Mouse (Mus musculus): ENCODE measurements around the gene Dlg2. TPM values are rescaled to one million over a fixed set of nuclear protein-coding genes. Genes with fewer than 3 reads are reported as not detected.

Dlg2 gene
- polyA plus RNA-seq, 1 experiment from 2014 or later: 27.1 TPM

GRCm38 (mm10) chr7:92024928-92025327 lies 1548.5 kb downstream of the Dlg2 start:
- ATAC-seq: no peak
- Histone ChIP-seq H3K4me3 (ENCODE audit: low read depth, low read length) (no peak overlapping the region), H3K9me3 (replicated peaks; ENCODE audit: control insufficient read depth, low read length, poor library complexity, severe bottlenecking) (no peaks in the 10 kb centered on the region), H3K36me3 (ENCODE audit: control insufficient read depth, insufficient read depth, low read length) (no peaks in the 10 kb centered on the region), H3K9ac (ENCODE audit: low read depth, low read length) (no peak overlapping the region), H3K4me2 (ENCODE audit: low read length) (no peak overlapping the region), H3K27me3 (ENCODE audit: control insufficient read depth, insufficient read depth, low read depth, low read length) (no peaks in the 10 kb centered on the region), H3K4me1 (ENCODE audit: control insufficient read depth, insufficient read depth, low read length) (peaks cover 3% of the 10 kb centered on the region; the same call in 1 of the 2 replicates), H3K27ac (ENCODE audit: low read length) (no peak overlapping the region)
- 79% methylated on average over 1 of the region's 1 CpGs for WGBS

- Histone ChIP-seq H3K4me2 (ENCODE audit: low read length) (no peak overlapping the region), H3K9me3 (replicated peaks; ENCODE audit: control insufficient read depth, low read length, poor library complexity, severe bottlenecking) (no peaks in the 10 kb centered on the region), H3K4me1 (ENCODE audit: control insufficient read depth, insufficient read depth, low read length) (peaks cover 2% of the 10 kb centered on the region; the same call in 1 of the 2 replicates), H3K36me3 (ENCODE audit: control insufficient read depth, insufficient read depth, low read length) (no peaks in the 10 kb centered on the region), H3K4me3 (ENCODE audit: low read depth, low read length) (no peak overlapping the region), H3K9ac (ENCODE audit: low read depth, low read length) (no peak overlapping the region), H3K27ac (ENCODE audit: low read length) (no peak overlapping the region), H3K27me3 (ENCODE audit: control insufficient read depth, insufficient read depth, low read depth, low read length) (no peaks in the 10 kb centered on the region)
- ATAC-seq: no peak
- 67% methylated on average over 2 of the region's 2 CpGs for WGBS
These were observed 1549.1 kb downstream of the Dlg2 start for GRCm38 (mm10) chr7:92025465-92026056.

GRCm38 (mm10) chr7:92027049-92027448 lies 1550.6 kb downstream of the Dlg2 start:
- Histone ChIP-seq H3K9ac (ENCODE audit: low read depth, low read length) (no peak overlapping the region), H3K4me2 (ENCODE audit: low read length) (no peak overlapping the region), H3K27me3 (ENCODE audit: control insufficient read depth, insufficient read depth, low read depth, low read length) (no peaks in the 10 kb centered on the region), H3K4me1 (ENCODE audit: control insufficient read depth, insufficient read depth, low read length) (peaks cover 2% of the 10 kb centered on the region; the same call in 1 of the 2 replicates), H3K36me3 (ENCODE audit: control insufficient read depth, insufficient read depth, low read length) (no peaks in the 10 kb centered on the region), H3K4me3 (ENCODE audit: low read depth, low read length) (no peak overlapping the region), H3K9me3 (replicated peaks; ENCODE audit: control insufficient read depth, low read length, poor library complexity, severe bottlenecking) (no peaks in the 10 kb centered on the region), H3K27ac (ENCODE audit: low read length) (no peak overlapping the region)
- no peak for ATAC-seq
- 40% methylated on average over 7 of the region's 7 CpGs for WGBS

- ATAC-seq: no peak
- Histone ChIP-seq H3K4me2 (ENCODE audit: low read length) (no peak overlapping the region), H3K27me3 (ENCODE audit: control insufficient read depth, insufficient read depth, low read depth, low read length) (no peaks in the 10 kb centered on the region), H3K27ac (ENCODE audit: low read length) (no peak overlapping the region), H3K9me3 (replicated peaks; ENCODE audit: control insufficient read depth, low read length, poor library complexity, severe bottlenecking) (no peaks in the 10 kb centered on the region), H3K4me3 (ENCODE audit: low read depth, low read length) (no peak overlapping the region), H3K9ac (ENCODE audit: low read depth, low read length) (no peak overlapping the region), H3K36me3 (ENCODE audit: control insufficient read depth, insufficient read depth, low read length) (no peaks in the 10 kb centered on the region), H3K4me1 (ENCODE audit: control insufficient read depth, insufficient read depth, low read length) (no peaks in the 10 kb centered on the region)
- WGBS: 98% methylated on average over 2 of the region's 2 CpGs
These were observed 1557.8 kb downstream of the Dlg2 start for GRCm38 (mm10) chr7:92034256-92034655.

GRCm38 (mm10) chr7:92040187-92040586 lies 1563.7 kb downstream of the Dlg2 start:
- H3K4me2 ChIP-seq (ENCODE audit: low read length): no peak overlapping the region
- H3K9ac ChIP-seq (ENCODE audit: low read depth, low read length): no peak overlapping the region
- H3K4me3 ChIP-seq (ENCODE audit: low read depth, low read length): no peak overlapping the region
- no peak for ATAC-seq
- H3K9me3 ChIP-seq (replicated peaks; ENCODE audit: control insufficient read depth, low read length, poor library complexity, severe bottlenecking): no peaks in the 10 kb centered on the region
- H3K4me1 ChIP-seq (ENCODE audit: control insufficient read depth, insufficient read depth, low read length): peaks cover 4% of the 10 kb centered on the region
- H3K27ac ChIP-seq (ENCODE audit: low read length): no peak overlapping the region
- H3K27me3 ChIP-seq (ENCODE audit: control insufficient read depth, insufficient read depth, low read depth, low read length): no peaks in the 10 kb centered on the region
- H3K36me3 ChIP-seq (ENCODE audit: control insufficient read depth, insufficient read depth, low read length): no peaks in the 10 kb centered on the region

GRCm38 (mm10) chr7:92040785-92041411 lies 1564.4 kb downstream of the Dlg2 start:
- Histone ChIP-seq H3K9ac (ENCODE audit: low read depth, low read length) (no peak overlapping the region), H3K9me3 (replicated peaks; ENCODE audit: control insufficient read depth, low read length, poor library complexity, severe bottlenecking) (no peaks in the 10 kb centered on the region), H3K4me2 (ENCODE audit: low read length) (no peak overlapping the region), H3K36me3 (ENCODE audit: control insufficient read depth, insufficient read depth, low read length) (no peaks in the 10 kb centered on the region), H3K4me3 (ENCODE audit: low read depth, low read length) (no peak overlapping the region), H3K27ac (ENCODE audit: low read length) (peak overlapping the region; percentile 58; the same call in 1 of the 2 replicates), H3K27me3 (ENCODE audit: control insufficient read depth, insufficient read depth, low read depth, low read length) (no peaks in the 10 kb centered on the region), H3K4me1 (ENCODE audit: control insufficient read depth, insufficient read depth, low read length) (peaks cover 4% of the 10 kb centered on the region)
- 54% methylated on average over 2 of the region's 2 CpGs for WGBS
- peak; percentile 91 for ATAC-seq

- Histone ChIP-seq H3K9me3 (replicated peaks; ENCODE audit: control insufficient read depth, low read length, poor library complexity, severe bottlenecking) (no peaks in the 10 kb centered on the region), H3K4me1 (ENCODE audit: control insufficient read depth, insufficient read depth, low read length) (peaks cover 4% of the 10 kb centered on the region), H3K27ac (ENCODE audit: low read length) (no peak overlapping the region), H3K4me2 (ENCODE audit: low read length) (no peak overlapping the region), H3K36me3 (ENCODE audit: control insufficient read depth, insufficient read depth, low read length) (no peaks in the 10 kb centered on the region), H3K9ac (ENCODE audit: low read depth, low read length) (no peak overlapping the region), H3K4me3 (ENCODE audit: low read depth, low read length) (no peak overlapping the region), H3K27me3 (ENCODE audit: control insufficient read depth, insufficient read depth, low read depth, low read length) (no peaks in the 10 kb centered on the region)
- WGBS: 73% methylated on average over 1 of the region's 1 CpGs
- no peak for ATAC-seq
These were observed 1568.5 kb downstream of the Dlg2 start for GRCm38 (mm10) chr7:92044966-92045365.

GRCm38 (mm10) chr7:92047271-92047670 lies 1570.8 kb downstream of the Dlg2 start:
- Histone ChIP-seq H3K27me3 (ENCODE audit: control insufficient read depth, insufficient read depth, low read depth, low read length) (no peaks in the 10 kb centered on the region), H3K36me3 (ENCODE audit: control insufficient read depth, insufficient read depth, low read length) (no peaks in the 10 kb centered on the region), H3K4me3 (ENCODE audit: low read depth, low read length) (no peak overlapping the region), H3K27ac (ENCODE audit: low read length) (no peak overlapping the region), H3K9me3 (replicated peaks; ENCODE audit: control insufficient read depth, low read length, poor library complexity, severe bottlenecking) (no peaks in the 10 kb centered on the region), H3K4me1 (ENCODE audit: control insufficient read depth, insufficient read depth, low read length) (no peaks in the 10 kb centered on the region), H3K4me2 (ENCODE audit: low read length) (no peak overlapping the region), H3K9ac (ENCODE audit: low read depth, low read length) (no peak overlapping the region)
- WGBS: 51% methylated on average over 2 of the region's 2 CpGs
- no peak for ATAC-seq

GRCm38 (mm10) chr7:92048876-92049275 lies 1572.4 kb downstream of the Dlg2 start:
- H3K36me3 ChIP-seq (ENCODE audit: control insufficient read depth, insufficient read depth, low read length): no peaks in the 10 kb centered on the region
- WGBS: 93% methylated on average over 1 of the region's 1 CpGs

More at GRCm38 (mm10) chr7:92048876-92049275, 1572.4 kb downstream of the Dlg2 start:
- Histone ChIP-seq H3K4me1 (ENCODE audit: control insufficient read depth, insufficient read depth, low read length) (no peaks in the 10 kb centered on the region), H3K4me3 (ENCODE audit: low read depth, low read length) (no peak overlapping the region), H3K9ac (ENCODE audit: low read depth, low read length) (no peak overlapping the region), H3K4me2 (ENCODE audit: low read length) (no peak overlapping the region), H3K9me3 (replicated peaks; ENCODE audit: control insufficient read depth, low read length, poor library complexity, severe bottlenecking) (no peaks in the 10 kb centered on the region), H3K27me3 (ENCODE audit: control insufficient read depth, insufficient read depth, low read depth, low read length) (no peaks in the 10 kb centered on the region), H3K27ac (ENCODE audit: low read length) (no peak overlapping the region)
- ATAC-seq: no peak

All from midbrain, embryonic 16.5 days (tissue).